Mouse (Mus musculus): ENCODE data around the gene Hdac10.

Gene Hdac10

DNA sequence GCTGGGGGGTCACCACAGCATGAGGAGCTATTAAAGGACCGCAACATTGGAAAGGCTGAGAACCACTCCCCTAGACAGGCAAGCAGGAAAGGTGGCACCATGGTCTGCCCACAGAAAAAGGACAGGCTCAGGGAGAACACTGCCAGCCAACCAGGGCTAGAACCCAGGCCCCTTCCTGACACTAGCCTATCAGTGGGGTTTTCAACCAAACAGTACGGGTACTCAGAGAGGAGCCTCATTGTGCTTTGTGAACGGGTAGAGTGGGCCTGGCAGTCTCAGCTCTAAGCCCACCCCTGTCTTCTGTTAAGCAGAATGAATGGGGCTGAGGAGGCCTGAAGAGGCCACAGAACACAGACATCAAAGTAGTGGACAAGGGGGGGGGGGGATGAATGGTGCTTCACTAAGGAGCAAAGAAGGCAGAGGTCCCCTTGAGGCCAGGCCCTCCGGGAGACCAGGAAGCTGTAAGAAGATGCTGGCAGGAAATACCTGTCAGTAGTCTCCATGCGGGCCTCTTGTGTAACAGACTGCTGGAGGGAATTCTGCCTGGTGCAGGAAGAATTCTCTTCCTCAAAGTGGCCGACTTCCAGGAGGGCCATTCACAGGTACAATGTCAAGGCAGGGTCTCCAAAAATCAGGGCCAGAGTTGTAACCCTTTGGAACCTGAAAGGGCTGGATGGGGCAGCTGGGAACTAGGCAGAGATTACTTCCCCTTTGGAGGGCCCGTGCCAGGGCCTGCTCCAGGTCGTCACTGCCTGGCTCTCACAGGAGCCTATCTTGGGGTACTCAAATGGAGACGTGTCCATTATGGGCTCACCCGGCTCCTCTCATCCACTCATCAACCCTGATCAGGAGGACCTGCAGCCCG is 53.7 kb downstream of the Hdac10 start, which contains the start of gene Trabd:
Gene Trabd, plus strand, starts transcription at position 512 of the 865 bp plus-strand sequence.
- no peak for DNase-seq (ENCODE audit: low read depth, low spot score)

DNA sequence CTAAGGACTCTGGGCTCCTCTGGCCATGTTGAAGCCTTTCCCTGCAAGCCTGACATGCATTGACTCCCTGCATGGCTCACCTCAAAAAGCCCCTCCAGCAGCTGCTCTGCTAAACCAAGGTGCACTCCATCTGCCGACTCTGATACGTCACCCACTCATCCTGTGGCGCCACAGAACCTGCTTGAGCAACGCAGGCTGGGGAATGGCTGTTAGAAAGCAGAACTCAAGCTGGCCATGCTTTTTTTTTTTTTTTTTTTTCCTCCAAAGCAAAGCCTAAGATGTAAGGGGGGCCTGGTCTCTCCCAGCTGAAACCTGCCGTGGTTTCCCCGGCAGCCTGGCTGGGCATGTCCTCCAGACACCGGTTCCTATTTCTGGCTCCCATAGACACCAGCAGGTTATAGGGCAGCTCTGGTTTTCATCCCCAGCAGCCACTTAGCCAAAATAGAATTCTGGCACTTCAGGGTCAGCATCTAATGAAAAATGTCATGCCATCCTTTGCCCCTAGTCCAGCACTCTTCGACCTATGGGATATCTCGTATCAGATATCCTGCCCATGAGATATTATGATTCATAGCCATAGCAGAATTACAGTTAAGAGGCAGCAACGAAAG is 54.4 kb downstream of the Hdac10 start:
- no peak for DNase-seq (ENCODE audit: low read depth, low spot score)

Data from retina, postnatal 7 days (tissue).